Mouse (Mus musculus) mammary gland, adult 2 months (tissue): Measurements from ENCODE around the gene Hist1h2bj. TPM values are rescaled to one million over a fixed set of nuclear protein-coding genes. Genes with fewer than 3 reads are reported as not detected.

Source experiments
- polyA plus RNA-seq: library from polyadenylated mRNA; depleted of rRNA; stranded (reverse); fragments of >200 nt; gene quantifications from 2 replicates; pipeline ENCODE4 v1.2.3, GENCODE M21; 2012; ENCODE audit warnings: low replicate concordance; rRNA removed

The Hist1h2bj gene
- polyA plus RNA-seq: 2.8 and 6.5 TPM in 2 replicates

DNA sequence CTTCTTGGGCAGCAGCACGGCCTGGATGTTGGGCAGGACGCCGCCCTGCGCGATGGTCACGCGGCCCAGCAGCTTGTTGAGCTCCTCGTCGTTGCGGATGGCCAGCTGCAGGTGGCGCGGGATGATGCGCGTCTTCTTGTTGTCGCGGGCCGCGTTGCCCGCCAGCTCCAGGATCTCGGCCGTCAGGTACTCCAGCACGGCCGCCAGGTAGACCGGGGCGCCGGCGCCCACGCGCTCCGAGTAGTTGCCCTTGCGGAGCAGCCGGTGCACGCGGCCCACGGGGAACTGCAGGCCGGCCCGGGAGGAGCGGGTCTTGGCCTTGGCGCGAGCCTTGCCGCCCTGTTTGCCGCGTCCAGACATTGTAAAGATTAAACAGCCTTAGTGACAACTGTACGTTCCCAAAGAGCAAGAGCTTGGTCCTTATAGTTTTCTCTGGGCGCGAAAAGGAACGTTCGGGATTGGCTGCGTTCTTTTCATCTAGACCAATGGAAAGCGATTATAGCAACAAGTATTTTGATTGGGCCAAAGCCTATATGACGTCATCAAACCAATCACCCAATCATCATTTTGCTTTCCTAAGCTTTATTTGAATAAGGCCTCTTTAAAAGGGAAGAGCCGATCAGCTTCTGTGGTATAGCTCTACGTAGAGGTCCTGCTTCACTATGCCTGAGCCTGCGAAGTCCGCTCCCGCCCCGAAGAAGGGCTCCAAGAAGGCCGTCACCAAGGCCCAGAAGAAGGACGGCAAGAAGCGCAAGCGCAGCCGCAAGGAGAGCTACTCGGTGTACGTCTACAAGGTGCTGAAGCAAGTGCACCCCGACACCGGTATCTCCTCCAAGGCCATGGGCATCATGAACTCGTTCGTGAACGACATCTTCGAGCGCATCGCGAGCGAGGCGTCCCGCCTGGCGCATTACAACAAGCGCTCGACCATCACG lies at the start of gene Hist1h2bj, which contains the start of gene Hist1h2ag:
TSS of gene Hist1h2bj (plus strand) at position 647 of the 935 bp plus-strand sequence.
TSS of gene Hist1h2ag (minus strand) at position 377 of the 935 bp plus-strand sequence.

DNA sequence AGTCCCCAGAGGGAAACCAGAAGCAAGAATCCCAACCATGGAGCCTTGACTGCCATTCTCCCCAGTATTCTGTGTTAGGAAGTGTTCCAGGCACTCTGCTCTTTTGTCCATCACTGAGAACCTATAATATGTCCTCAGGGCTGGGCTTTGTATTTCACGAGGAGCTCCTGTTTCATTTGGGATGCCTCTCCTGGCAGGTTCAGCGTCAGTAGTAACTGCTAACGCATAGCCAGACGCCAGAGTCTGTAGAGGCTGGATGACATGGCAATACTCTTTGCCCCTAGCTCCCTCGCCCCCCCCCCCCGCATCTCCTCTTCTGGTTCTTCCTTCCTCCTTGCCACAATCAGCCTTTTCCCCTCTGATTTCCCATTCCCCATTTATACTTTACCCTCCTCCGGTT lies 33.4 kb upstream of the Hist1h2bj start, which contains the start of gene Prss16:
TSS of gene Prss16 (minus strand) at position 101 of the 400 bp plus-strand sequence.

DNA sequence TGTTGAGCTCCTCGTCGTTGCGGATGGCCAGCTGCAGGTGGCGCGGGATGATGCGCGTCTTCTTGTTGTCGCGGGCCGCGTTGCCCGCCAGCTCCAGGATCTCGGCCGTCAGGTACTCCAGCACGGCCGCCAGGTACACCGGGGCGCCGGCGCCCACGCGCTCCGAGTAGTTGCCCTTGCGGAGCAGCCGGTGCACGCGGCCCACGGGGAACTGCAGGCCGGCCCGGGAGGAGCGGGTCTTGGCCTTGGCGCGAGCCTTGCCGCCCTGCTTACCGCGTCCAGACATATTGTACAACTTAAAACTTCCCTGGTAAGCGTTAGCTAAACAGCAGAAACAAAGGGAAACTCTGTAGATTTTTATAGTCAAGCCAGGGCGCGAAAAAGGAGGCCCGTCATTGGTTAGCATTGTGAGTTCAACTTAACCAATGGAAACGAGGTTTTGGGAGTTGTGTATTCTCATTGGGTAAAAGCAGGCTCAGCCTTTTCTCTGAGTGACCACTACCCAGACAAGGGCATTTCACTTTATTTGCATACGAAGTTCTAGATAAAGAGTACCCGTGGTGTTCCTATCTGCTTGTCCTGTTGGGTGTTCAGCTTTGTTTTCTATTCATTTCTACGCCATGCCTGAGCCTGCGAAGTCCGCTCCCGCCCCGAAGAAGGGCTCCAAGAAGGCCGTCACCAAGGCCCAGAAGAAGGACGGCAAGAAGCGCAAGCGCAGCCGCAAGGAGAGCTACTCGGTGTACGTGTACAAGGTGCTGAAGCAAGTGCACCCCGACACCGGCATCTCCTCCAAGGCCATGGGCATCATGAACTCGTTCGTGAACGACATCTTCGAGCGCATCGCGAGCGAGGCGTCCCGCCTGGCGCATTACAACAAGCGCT lies 7.5 kb upstream of the Hist1h2bj start, which contains the start of the genes Hist1h2ah and Hist1h2bk:
TSS of gene Hist1h2ah (minus strand) at position 302 of the 882 bp plus-strand sequence.
TSS of gene Hist1h2bk (plus strand) at position 604 of the 882 bp plus-strand sequence.

DNA sequence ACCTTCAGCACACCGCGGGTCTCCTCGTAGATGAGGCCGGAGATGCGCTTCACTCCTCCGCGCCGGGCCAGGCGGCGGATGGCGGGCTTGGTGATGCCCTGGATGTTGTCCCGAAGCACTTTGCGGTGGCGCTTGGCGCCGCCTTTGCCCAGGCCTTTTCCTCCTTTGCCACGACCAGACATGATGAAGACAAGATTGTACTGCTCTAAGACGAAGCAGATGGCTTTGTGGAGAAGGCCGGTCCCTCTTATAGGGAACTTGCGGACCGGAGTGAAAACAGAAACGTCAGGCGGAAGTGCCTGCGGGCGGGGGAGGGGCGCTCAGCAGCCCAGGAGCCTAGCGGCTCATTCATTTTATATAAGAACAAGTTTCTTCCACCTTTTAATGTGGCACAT lies 1.9 kb upstream of the Hist1h2bj start, which contains the start of gene Hist1h4i:
TSS of gene Hist1h4i (minus strand) at position 221 of the 395 bp plus-strand sequence.

DNA sequence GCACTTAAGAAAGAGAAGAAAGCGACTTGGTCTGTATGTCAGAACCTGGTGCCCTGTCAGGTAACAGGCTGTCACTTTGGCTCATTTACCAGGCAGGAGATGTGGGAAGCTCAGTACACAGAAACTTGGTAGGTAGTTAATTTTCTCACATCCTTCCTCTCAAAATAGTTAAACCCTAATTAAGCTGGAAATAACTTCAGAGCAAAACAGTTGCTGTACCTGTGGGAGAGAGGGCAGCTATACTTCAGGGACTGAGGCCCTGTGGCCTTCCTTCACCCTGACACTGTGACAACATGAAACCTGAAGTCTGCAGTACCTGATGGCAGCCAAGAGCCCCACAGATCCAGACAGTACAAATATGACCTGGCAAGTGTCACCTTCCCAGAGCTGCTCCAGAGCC lies 41.1 kb downstream of the Hist1h2bj start, which contains the start of gene Vmn1r188:
TSS of gene Vmn1r188 (plus strand) at position 301 of the 400 bp plus-strand sequence.

Other genes with a start within 250 kb of the Hist1h2bj start
- gene Hist1h2bq, start 233.0 kb upstream of the Hist1h2bj start, polyA plus RNA-seq: 22.4 and 30.9 TPM in 2 replicates
- not detected in 2 replicates for gene Hist1h2ao, start 232.7 kb upstream of the Hist1h2bj start, polyA plus RNA-seq
- gene Hist1h4m, start 231.5 kb upstream of the Hist1h2bj start, polyA plus RNA-seq: not detected in 2 replicates
- 4.9 and 22.8 TPM in 2 replicates for gene Hist1h4n, start 211.0 kb upstream of the Hist1h2bj start, polyA plus RNA-seq
- gene Hist1h2ap, start 209.7 kb upstream of the Hist1h2bj start, polyA plus RNA-seq: 38.2 and 359 TPM in 2 replicates
- 19.9 and 27.5 TPM in 2 replicates for gene Hist1h2br, start 209.5 kb upstream of the Hist1h2bj start, polyA plus RNA-seq
- 0.29 and 0.80 TPM in 2 replicates for gene Zfp184, start 98.1 kb upstream of the Hist1h2bj start, polyA plus RNA-seq
- gene Pom121l2, start 62.0 kb upstream of the Hist1h2bj start, polyA plus RNA-seq: not detected in 2 replicates
- 1.7 and 2.8 TPM in 2 replicates for gene Prss16, start 33.5 kb upstream of the Hist1h2bj start, polyA plus RNA-seq
- gene Hist1h2ah, start 7.6 kb upstream of the Hist1h2bj start, polyA plus RNA-seq: 2.1 and 26.7 TPM in 2 replicates
- 2.4 and 13.0 TPM in 2 replicates for gene Hist1h2bk, start 7.3 kb upstream of the Hist1h2bj start, polyA plus RNA-seq
- gene Hist1h4i, start 1.9 kb upstream of the Hist1h2bj start, polyA plus RNA-seq: 8.5 and 8.7 TPM in 2 replicates
- gene Hist1h2ag, start 270 bp upstream of the Hist1h2bj start, polyA plus RNA-seq: 0.57 and 4.6 TPM in 2 replicates
- gene Vmn1r188, start 41.2 kb downstream of the Hist1h2bj start, polyA plus RNA-seq: not detected in 2 replicates
- gene Vmn1r189, start 62.6 kb downstream of the Hist1h2bj start, polyA plus RNA-seq: not detected in 2 replicates
- gene Vmn1r191, start 140.8 kb downstream of the Hist1h2bj start, polyA plus RNA-seq: not detected in 2 replicates
- not detected in 2 replicates for gene Vmn1r192, start 147.9 kb downstream of the Hist1h2bj start, polyA plus RNA-seq
- not detected in 2 replicates for gene Vmn1r193, start 179.9 kb downstream of the Hist1h2bj start, polyA plus RNA-seq
- not detected in 2 replicates for gene Vmn1r194, start 201.0 kb downstream of the Hist1h2bj start, polyA plus RNA-seq
- not detected in 2 replicates for gene Vmn1r195, start 227.3 kb downstream of the Hist1h2bj start, polyA plus RNA-seq
- gene Vmn1r196, start 246.7 kb downstream of the Hist1h2bj start, polyA plus RNA-seq: not detected in 2 replicates